Mouse (Mus musculus): ENCODE measurements around the gene Ppp2r5e. TPM values are rescaled to one million over a fixed set of nuclear protein-coding genes. Genes with fewer than 3 reads are reported as not detected.

The Ppp2r5e gene
- polyA plus RNA-seq, 1 experiment from 2014 or later, result 19.9 TPM

DNA sequence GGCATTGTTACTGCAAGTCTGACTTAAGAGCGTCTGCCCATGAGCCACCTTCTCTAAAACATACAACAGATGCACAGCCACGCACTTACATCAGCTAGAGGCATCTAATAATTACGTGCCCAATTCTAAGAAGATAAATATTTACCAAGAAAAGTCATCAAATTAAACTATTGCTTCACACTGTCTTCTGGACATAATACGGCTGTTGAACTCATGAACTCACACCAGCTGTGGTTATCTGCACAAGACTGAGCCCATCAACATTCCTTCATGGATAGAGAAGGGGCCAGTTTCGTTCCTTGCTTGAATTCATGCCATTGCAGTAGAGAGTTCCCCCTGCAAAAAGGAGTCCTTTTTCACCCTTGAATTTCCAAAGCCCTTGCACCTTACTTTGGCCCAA is 28.3 kb downstream of the Ppp2r5e start:
- WGBS, result 90% methylated on average over 5 of the region's 5 CpGs
- Histone ChIP-seq H3K9ac (no peak overlapping the region), H3K9me3 (no peaks in the 10 kb centered on the region), H3K36me3 (no peaks in the 10 kb centered on the region), H3K4me2 (no peak overlapping the region), H3K4me1 (replicated peaks) (peaks cover 12% of the 10 kb centered on the region), H3K4me3 (no peak overlapping the region), H3K27ac (no peak overlapping the region), H3K27me3 (no peaks in the 10 kb centered on the region)
- ATAC-seq (ENCODE audit: low FRiP score), result no peak

DNA sequence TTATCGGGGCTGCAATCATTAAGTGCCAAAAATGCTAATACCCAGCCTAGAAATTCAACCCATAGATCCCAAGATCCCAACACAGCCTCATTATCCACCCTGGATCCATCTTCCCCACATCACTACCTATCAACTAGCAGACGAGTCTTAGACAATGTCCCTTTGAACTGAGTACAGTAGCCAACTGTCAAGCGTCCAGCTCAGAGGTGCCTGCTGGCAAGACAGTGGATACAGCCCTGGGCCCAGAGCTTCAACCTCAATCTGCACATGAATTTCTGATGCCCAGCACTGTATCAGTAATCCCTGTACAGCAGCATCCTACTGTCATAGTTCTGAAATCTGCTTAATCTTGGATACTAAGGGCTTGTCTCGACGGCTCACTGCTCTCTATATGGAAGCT is 30.3 kb downstream of the Ppp2r5e start:
- 93% methylated on average over 5 of the region's 5 CpGs for WGBS
- no peak overlapping the region for H3K9ac ChIP-seq
- H3K27me3 ChIP-seq, result no peaks in the 10 kb centered on the region
- H3K4me3 ChIP-seq, result no peak overlapping the region
- peaks cover 10% of the 10 kb centered on the region for H3K4me1 ChIP-seq (replicated peaks)
- H3K4me2 ChIP-seq, result no peak overlapping the region
- no peak overlapping the region for H3K27ac ChIP-seq
- no peaks in the 10 kb centered on the region for H3K9me3 ChIP-seq
- no peak for ATAC-seq (ENCODE audit: low FRiP score)
- no peaks in the 10 kb centered on the region for H3K36me3 ChIP-seq

DNA sequence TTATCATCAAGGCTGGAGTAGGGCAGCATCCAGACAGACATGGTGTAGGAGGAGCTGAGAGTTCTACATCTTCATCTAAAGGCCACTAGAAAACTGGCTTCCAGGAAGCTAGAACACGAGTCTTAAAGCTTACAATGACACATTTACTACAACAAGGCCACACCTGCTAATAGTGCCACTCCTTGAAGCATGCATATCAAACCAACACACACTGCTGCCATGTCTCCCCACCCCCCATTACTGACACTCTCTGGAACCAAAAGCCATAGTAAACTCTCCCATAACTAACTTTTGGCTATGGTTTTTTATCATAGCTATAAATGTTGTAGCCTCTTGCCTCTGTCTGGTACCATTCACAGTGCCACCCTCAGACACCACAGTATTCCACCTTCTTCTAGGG is 31.5 kb downstream of the Ppp2r5e start:
- Histone ChIP-seq H3K27me3 (no peaks in the 10 kb centered on the region), H3K4me3 (no peak overlapping the region), H3K9me3 (no peaks in the 10 kb centered on the region), H3K9ac (no peak overlapping the region), H3K27ac (no peak overlapping the region), H3K36me3 (no peaks in the 10 kb centered on the region), H3K4me1 (replicated peaks) (peaks cover 14% of the 10 kb centered on the region; the same call in 1 of the 2 replicates), H3K4me2 (no peak overlapping the region)
- ATAC-seq (ENCODE audit: low FRiP score), result no peak
- 91% methylated on average over 1 of the region's 1 CpGs for WGBS

DNA sequence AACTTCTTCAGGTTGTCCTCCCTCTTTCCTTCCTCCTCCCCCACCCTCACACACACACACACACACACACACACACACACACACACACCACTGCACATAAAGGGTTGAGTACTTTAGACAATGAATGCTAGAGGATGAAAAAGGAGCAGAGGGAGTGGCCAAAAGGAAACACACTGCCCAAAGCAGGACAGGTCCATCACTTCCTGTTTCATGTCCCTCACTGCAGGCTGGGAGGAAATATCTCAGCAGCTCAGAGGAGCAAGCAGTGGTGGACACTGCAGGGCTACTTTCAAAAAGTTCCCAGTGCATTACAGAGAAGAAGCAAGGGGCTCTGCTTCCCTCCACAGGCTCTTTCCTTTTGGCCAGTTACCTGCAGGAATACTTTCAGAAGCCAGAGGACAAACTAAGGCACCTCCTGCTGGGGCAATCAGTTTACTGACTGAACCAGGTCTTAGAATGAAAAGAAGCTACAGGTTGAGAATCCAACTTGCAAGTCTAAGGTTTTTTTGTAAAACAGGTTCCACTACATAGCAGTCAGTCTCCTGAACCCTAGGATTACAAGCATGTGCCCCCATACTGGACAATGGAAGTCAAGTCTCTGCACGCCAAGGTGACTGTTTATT is 32.9 kb downstream of the Ppp2r5e start:
- Histone ChIP-seq H3K4me1 (replicated peaks) (peaks cover 25% of the 10 kb centered on the region), H3K4me2 (no peak overlapping the region), H3K36me3 (no peaks in the 10 kb centered on the region), H3K27me3 (no peaks in the 10 kb centered on the region), H3K27ac (no peak overlapping the region), H3K4me3 (no peak overlapping the region), H3K9ac (no peak overlapping the region), H3K9me3 (no peaks in the 10 kb centered on the region)
- ATAC-seq (ENCODE audit: low FRiP score), result no peak
- WGBS, result 98% methylated on average over 1 of the region's 1 CpGs

DNA sequence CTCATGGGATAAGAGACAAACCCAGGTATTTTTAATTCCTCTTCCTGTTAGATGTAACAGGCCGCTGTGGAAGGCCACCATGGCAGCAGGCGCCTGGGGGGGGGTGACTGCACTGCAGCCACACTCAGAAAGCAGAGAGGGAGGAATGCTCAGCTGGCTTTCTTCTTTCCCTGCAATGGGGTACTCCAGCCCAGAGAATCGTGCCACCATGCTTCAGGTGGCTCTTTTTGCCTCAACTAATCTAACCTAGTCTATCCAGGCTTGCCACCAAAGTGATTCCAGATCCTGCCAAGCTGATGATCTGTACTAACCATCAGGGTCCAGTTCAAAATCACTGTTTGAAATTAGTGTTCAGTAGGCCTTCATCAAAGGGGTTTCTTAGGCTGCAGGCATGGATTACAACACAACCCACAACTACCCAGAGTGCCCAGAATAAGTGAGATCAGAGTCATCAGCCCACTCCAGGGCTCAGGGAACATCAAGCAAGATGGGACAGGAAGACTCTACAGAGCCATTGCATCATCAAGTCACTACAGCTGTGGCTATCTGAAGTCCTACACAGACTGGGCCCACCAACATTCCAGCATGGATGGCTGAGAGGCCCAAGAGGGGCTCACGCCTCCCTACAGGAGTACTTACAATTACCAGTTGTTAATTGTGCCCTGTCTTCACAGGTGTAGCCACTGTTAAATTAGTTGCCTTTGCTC is 35.2 kb downstream of the Ppp2r5e start:
- no peak for ATAC-seq (ENCODE audit: low FRiP score)
- no peak overlapping the region for H3K27ac ChIP-seq
- H3K4me2 ChIP-seq, result no peak overlapping the region
- no peaks in the 10 kb centered on the region for H3K27me3 ChIP-seq
- H3K9me3 ChIP-seq, result no peaks in the 10 kb centered on the region
- H3K9ac ChIP-seq, result no peak overlapping the region
- no peaks in the 10 kb centered on the region for H3K36me3 ChIP-seq
- H3K4me3 ChIP-seq, result no peak overlapping the region
- peaks cover 43% of the 10 kb centered on the region for H3K4me1 ChIP-seq (replicated peaks)
- WGBS, result 92% methylated on average over 4 of the region's 4 CpGs

DNA sequence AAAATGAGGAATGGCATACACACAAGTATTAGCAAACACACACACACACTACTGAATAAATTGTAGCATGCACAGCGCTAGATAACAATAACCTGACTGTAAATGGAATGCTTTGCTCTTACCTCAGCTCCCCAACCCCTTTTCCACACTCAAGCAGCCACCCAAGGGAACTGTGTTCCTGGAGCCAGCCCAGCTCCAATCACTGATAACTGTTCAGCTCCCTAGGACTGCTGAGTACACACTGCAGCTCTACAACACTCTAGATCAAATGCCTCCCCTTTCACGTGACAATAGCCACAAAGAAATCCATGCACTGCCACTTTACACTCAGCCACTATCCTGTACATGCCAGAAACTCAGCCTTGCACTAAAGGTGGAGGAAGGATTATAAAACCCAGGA is 36.8 kb downstream of the Ppp2r5e start:
- Histone ChIP-seq H3K36me3 (no peaks in the 10 kb centered on the region), H3K27me3 (no peaks in the 10 kb centered on the region), H3K4me3 (no peak overlapping the region), H3K9me3 (no peaks in the 10 kb centered on the region), H3K9ac (no peak overlapping the region), H3K4me2 (no peak overlapping the region), H3K4me1 (replicated peaks) (peaks cover 46% of the 10 kb centered on the region), H3K27ac (0 out of 2 replicates have a peak overlapping the region, but pooled peaks have one; percentile 23)
- 78% methylated on average over 2 of the region's 2 CpGs for WGBS
- no peak for ATAC-seq (ENCODE audit: low FRiP score)

DNA sequence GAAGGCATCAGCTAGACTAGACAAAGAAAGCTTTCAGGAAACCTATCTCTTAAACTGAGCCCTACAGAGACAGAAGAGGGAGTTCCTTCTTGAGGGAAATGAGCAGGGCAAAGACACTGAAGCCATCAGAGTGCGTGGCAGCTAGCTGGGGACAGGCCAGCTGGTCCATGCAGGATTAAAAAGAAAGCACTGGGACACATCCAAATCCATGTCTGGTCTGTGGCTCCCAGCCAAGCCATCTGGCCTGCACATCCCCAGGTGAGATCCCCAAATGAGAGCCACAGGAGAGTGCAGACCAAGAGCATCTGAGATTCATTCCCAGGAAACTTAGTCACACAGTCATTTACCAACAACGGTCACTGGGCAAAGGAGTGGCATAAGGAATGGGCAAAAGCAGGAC is 38.2 kb downstream of the Ppp2r5e start:
- Histone ChIP-seq H3K27ac (peak overlapping the region; percentile 49), H3K4me2 (no peak overlapping the region), H3K4me3 (no peak overlapping the region), H3K9me3 (no peaks in the 10 kb centered on the region), H3K36me3 (no peaks in the 10 kb centered on the region), H3K4me1 (replicated peaks) (peaks cover 46% of the 10 kb centered on the region), H3K27me3 (no peaks in the 10 kb centered on the region), H3K9ac (no peak overlapping the region)
- 56% methylated on average over 2 of the region's 2 CpGs for WGBS
- ATAC-seq (ENCODE audit: low FRiP score), result peak; percentile 29; the same call in 1 of the 2 replicates

DNA sequence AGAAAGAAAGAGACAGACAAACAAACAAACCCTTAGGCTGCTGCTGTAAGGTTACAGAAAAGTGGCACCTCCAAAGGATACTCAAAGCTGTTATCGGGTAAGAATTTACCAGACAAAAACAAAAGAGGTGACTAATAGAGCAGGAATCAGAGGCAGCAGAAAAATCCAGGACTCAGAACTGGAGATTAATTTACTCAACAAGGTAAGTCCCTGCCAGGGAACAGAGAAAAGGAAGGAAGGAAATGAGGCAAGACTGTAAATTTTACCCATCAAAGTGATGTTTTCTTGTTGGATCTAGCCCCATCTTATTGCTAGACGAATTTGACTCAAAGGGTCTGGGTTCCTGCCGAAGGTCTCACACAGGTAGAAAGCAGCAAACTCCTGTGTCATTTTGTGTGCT is 41.0 kb downstream of the Ppp2r5e start:
- Histone ChIP-seq H3K4me2 (no peak overlapping the region), H3K4me1 (replicated peaks) (peaks cover 37% of the 10 kb centered on the region), H3K9me3 (no peaks in the 10 kb centered on the region), H3K9ac (no peak overlapping the region), H3K27me3 (no peaks in the 10 kb centered on the region), H3K36me3 (no peaks in the 10 kb centered on the region), H3K4me3 (no peak overlapping the region), H3K27ac (no peak overlapping the region)
- WGBS, result 79% methylated on average over 3 of the region's 3 CpGs
- no peak for ATAC-seq (ENCODE audit: low FRiP score)

DNA sequence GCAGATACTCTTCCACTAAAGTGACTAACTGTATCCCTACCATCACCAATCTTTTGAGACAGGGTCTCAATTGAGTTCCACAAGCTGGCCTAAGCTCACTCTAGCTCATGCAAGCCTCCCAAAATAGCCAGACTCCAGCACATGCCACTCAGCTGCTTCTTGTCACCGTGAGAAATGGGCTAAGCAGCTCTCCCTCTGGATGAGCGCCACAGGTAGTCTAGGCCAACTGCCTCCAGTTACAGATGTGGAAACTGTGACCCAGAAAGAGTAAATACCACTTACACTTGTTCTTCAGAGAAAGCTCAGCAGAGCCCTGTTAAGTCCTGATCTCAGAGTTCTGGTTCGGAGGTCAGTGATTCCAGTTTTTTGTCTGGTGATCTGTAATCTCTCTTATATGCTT is 43.7 kb downstream of the Ppp2r5e start:
- 94% methylated on average over 3 of the region's 3 CpGs for WGBS

DNA sequence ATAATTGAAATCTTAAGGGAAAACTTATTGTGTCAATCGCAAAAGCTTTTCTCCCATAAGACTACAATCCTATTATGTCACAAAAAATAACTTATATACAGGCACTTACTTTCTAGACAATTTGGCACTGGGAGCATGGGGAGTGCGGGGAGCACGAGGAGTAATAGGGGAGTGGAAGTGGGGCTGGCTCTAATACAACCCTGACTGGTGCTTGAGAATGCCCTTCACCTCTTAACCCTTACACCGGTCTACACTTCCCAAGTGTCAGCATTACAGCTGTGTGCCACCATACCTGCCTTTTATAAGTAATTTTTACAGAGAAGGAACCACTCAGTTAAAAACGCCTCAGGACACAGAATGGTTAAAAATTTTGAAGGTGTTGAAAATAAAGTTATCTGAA is 44.4 kb downstream of the Ppp2r5e start:
- Histone ChIP-seq H3K9ac (no peak overlapping the region), H3K27ac (no peak overlapping the region), H3K9me3 (no peaks in the 10 kb centered on the region), H3K27me3 (no peaks in the 10 kb centered on the region), H3K4me3 (no peak overlapping the region), H3K4me1 (replicated peaks) (peaks cover 23% of the 10 kb centered on the region; the same call in 1 of the 2 replicates), H3K4me2 (no peak overlapping the region), H3K36me3 (no peaks in the 10 kb centered on the region)
- WGBS, result 95% methylated on average over 5 of the region's 5 CpGs
- ATAC-seq (ENCODE audit: low FRiP score), result no peak

More for the DNA sequence above, 43.7 kb downstream of the Ppp2r5e start:
- H3K4me2 ChIP-seq, result no peak overlapping the region
- H3K4me3 ChIP-seq, result no peak overlapping the region
- H3K36me3 ChIP-seq, result no peaks in the 10 kb centered on the region
- ATAC-seq (ENCODE audit: low FRiP score), result no peak
- peaks cover 25% of the 10 kb centered on the region for H3K4me1 ChIP-seq (replicated peaks)
- H3K9ac ChIP-seq, result no peak overlapping the region
- no peaks in the 10 kb centered on the region for H3K27me3 ChIP-seq
- H3K27ac ChIP-seq, result no peak overlapping the region
- H3K9me3 ChIP-seq, result no peaks in the 10 kb centered on the region

DNA sequence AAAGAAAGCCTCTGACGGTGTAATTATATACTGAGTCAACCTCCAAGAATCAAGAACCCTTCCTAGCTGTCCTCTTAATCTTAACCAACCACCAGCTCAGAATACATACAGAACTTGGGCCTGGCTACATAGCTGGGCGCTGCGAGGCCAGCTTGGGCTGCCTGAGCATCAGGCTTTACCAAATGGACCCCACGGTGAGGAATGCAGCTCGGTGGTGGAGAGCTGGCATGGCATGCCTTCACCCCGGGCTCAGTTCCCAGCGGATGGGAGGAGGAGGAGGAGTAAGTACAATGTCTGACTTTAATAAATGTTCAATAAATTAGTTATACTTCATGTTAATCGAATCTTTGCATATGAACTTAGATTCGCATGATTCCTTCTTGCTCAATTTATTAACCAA is 47.0 kb downstream of the Ppp2r5e start:
- ATAC-seq (ENCODE audit: low FRiP score), result no peak
- Histone ChIP-seq H3K4me1 (replicated peaks) (peaks cover 23% of the 10 kb centered on the region), H3K27me3 (no peaks in the 10 kb centered on the region), H3K36me3 (no peaks in the 10 kb centered on the region), H3K4me3 (no peak overlapping the region), H3K4me2 (no peak overlapping the region), H3K9ac (no peak overlapping the region), H3K9me3 (no peaks in the 10 kb centered on the region), H3K27ac (no peak overlapping the region)
- WGBS, result 80% methylated on average over 9 of the region's 9 CpGs

DNA sequence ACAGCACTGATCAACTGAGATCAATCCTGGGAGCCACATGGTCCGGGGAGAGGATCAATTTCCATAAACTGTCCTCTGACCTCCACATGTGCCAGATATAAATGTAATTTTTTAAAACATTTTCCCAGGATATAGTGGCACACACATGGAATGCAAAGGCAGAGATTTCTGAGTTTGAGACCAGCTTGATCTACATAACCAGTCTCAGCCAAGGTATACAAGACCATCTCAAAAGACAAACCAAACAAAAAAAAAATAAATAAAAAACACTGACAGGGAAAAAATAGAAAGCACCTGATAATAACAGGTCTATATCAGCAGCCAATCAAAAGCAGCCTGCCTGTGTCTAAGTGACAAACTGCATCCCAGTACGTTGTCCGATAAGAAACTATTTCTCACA is 48.9 kb downstream of the Ppp2r5e start:
- no peak overlapping the region for H3K9ac ChIP-seq
- peaks cover 28% of the 10 kb centered on the region for H3K4me1 ChIP-seq (replicated peaks)
- H3K36me3 ChIP-seq, result no peaks in the 10 kb centered on the region
- no peak overlapping the region for H3K4me2 ChIP-seq
- 80% methylated on average over 3 of the region's 3 CpGs for WGBS
- no peak for ATAC-seq (ENCODE audit: low FRiP score)
- no peaks in the 10 kb centered on the region for H3K9me3 ChIP-seq
- no peak overlapping the region for H3K27ac ChIP-seq
- no peak overlapping the region for H3K4me3 ChIP-seq
- H3K27me3 ChIP-seq, result no peaks in the 10 kb centered on the region

DNA sequence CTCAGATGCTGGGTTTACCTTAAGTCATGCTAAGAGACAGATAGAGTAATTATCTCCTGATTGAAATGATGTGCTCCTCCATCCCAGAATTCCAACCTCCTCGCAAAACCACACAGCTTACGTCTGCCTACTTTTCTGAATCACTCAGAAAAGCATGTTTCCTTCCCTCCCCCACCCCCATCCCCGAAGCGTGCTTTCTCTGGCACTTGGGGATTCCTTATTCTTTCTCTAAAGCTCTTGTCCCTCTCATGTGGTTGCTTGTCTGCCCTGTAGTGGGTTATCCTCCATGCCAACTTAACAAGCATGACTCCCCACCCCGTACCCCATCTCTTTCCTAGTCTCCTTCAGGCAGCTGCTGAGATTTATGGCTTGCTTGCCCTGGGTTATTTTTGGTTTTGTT is 49.8 kb downstream of the Ppp2r5e start:
- H3K4me3 ChIP-seq, result no peak overlapping the region
- no peak for ATAC-seq (ENCODE audit: low FRiP score)
- 84% methylated on average over 5 of the region's 5 CpGs for WGBS

More for the DNA sequence above, 49.8 kb downstream of the Ppp2r5e start:
- H3K36me3 ChIP-seq, result no peaks in the 10 kb centered on the region
- H3K9me3 ChIP-seq, result no peaks in the 10 kb centered on the region
- no peaks in the 10 kb centered on the region for H3K27me3 ChIP-seq
- H3K27ac ChIP-seq, result no peak overlapping the region
- no peak overlapping the region for H3K4me2 ChIP-seq
- no peak overlapping the region for H3K9ac ChIP-seq
- peaks cover 28% of the 10 kb centered on the region for H3K4me1 ChIP-seq (replicated peaks)

Measured in hindbrain, embryonic 13.5 days (tissue).